Mouse (Mus musculus) small intestine, adult 2 months (tissue): ENCODE measurements around the gene Hspa1a.

Experiments used
- CTCF ChIP-seq: fragments of 200-500 bp; IDR thresholded peaks from 2 replicates; pipeline ENCODE4 v1.5.1; 2012; ENCODE audit warnings: low read depth, mild to moderate bottlenecking, control low read depth, inconsistent platforms, low read length, moderate library complexity, mixed read lengths; ENCODE audit not compliant: insufficient replicate concordance, insufficient read length; ENCODE audit errors: extremely low read depth
- POLR2A ChIP-seq: fragments of 200-500 bp; IDR thresholded peaks from 2 replicates; pipeline ENCODE4 v1.6.1; 2012; ENCODE audit warnings: low read depth, mild to moderate bottlenecking, control low read depth, inconsistent platforms, low read length, moderate library complexity

DNA sequence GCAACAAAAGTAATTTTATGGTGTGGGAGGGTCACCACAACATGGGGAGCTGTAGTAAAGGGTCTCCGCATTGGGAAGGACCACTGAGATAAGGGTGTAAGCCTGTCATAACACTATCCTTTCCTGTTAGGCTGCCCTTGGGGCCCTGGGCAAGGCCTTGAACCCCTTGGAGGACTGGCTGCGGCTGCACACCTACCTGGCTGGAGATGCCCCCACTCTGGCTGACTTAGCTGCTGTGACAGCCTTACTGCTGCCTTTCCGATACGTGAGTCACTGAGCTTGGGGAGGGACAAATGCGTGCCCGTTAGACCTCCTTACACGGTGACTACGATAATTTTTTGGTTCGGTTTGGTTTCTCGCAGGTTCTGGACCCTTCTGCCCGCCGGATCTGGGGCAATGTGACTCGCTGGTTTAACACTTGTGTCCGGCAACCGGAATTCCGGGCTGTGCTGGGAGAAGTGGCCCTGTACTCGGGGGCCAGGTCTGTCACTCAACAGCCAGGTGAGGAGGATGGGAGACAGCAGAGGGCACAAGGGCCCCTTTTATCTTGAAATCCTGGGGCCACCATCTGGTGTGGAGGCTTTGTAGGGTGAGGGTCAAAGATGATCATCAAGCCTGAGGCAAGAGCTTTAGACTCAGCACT lies 32.2 kb upstream of the Hspa1a start:
- no peak for TF ChIP-seq POLR2A
- TF ChIP-seq CTCF = no peak
